Mouse (Mus musculus) naive thymus-derived CD4-positive, alpha-beta T cell, adult 2 months (primary cell): Measurements from ENCODE around the gene Rps6kc1.

Experiments
- DNase-seq: peaks from one replicate; pipeline ENCODE4 v3.0.0-alpha.2; 2011; ENCODE audit warnings: low read depth

Rps6kc1 gene

GRCm38 (mm10) chr1:190834201-190834907, 77.2 kb downstream of the Rps6kc1 start:
- DNase-seq, result no peak

GRCm38 (mm10) chr1:190832965-190833630, 78.5 kb downstream of the Rps6kc1 start:
- DNase-seq, result no peak

GRCm38 (mm10) chr1:190831839-190832497, 79.6 kb downstream of the Rps6kc1 start:
- peak; percentile 50 for DNase-seq

GRCm38 (mm10) chr1:190826486-190827034, 85.0 kb downstream of the Rps6kc1 start:
- no peak for DNase-seq

- DNase-seq, result no peak
These were observed 87.8 kb downstream of the Rps6kc1 start for GRCm38 (mm10) chr1:190823745-190824144.

GRCm38 (mm10) chr1:190816141-190816540, 95.4 kb downstream of the Rps6kc1 start:
- DNase-seq, result no peak

GRCm38 (mm10) chr1:190810408-190810807, 101.2 kb downstream of the Rps6kc1 start:
- DNase-seq, result no peak

- DNase-seq, result no peak
These were observed 102.8 kb downstream of the Rps6kc1 start for GRCm38 (mm10) chr1:190808766-190809221.

- DNase-seq, result no peak
These were observed 104.8 kb downstream of the Rps6kc1 start for GRCm38 (mm10) chr1:190806817-190807216.

GRCm38 (mm10) chr1:190798668-190799067, 112.9 kb downstream of the Rps6kc1 start:
- no peak for DNase-seq

GRCm38 (mm10) chr1:190797483-190798058, 114.0 kb downstream of the Rps6kc1 start:
- no peak for DNase-seq

- peak; percentile 29 for DNase-seq
These were observed 114.7 kb downstream of the Rps6kc1 start for GRCm38 (mm10) chr1:190796745-190797482.

- no peak for DNase-seq
These were observed 119.9 kb downstream of the Rps6kc1 start for GRCm38 (mm10) chr1:190791638-190792037.

GRCm38 (mm10) chr1:190790720-190791119, 120.8 kb downstream of the Rps6kc1 start:
- DNase-seq, result no peak

GRCm38 (mm10) chr1:190777660-190778059, 133.9 kb downstream of the Rps6kc1 start:
- DNase-seq, result no peak

- no peak for DNase-seq
These were observed 135.3 kb downstream of the Rps6kc1 start for GRCm38 (mm10) chr1:190776260-190776659.

GRCm38 (mm10) chr1:190772088-190772885, 139.3 kb downstream of the Rps6kc1 start:
- DNase-seq, result no peak

GRCm38 (mm10) chr1:190769748-190770147, 141.8 kb downstream of the Rps6kc1 start:
- DNase-seq, result no peak

GRCm38 (mm10) chr1:190768307-190768706, 143.3 kb downstream of the Rps6kc1 start:
- no peak for DNase-seq

- no peak for DNase-seq
These were observed 143.9 kb downstream of the Rps6kc1 start for GRCm38 (mm10) chr1:190767621-190768020.

GRCm38 (mm10) chr1:190766800-190767199, 144.8 kb downstream of the Rps6kc1 start:
- no peak for DNase-seq
